Mouse (Mus musculus) forelimb bud, embryonic 11.5 days (tissue): ENCODE data around the gene Elmod3.

Source experiments
- DNase-seq: peaks from one replicate; pipeline ENCODE4 v3.0.0-alpha.2; 2012; ENCODE audit warnings: low read depth, low spot score

Elmod3 gene

DNA sequence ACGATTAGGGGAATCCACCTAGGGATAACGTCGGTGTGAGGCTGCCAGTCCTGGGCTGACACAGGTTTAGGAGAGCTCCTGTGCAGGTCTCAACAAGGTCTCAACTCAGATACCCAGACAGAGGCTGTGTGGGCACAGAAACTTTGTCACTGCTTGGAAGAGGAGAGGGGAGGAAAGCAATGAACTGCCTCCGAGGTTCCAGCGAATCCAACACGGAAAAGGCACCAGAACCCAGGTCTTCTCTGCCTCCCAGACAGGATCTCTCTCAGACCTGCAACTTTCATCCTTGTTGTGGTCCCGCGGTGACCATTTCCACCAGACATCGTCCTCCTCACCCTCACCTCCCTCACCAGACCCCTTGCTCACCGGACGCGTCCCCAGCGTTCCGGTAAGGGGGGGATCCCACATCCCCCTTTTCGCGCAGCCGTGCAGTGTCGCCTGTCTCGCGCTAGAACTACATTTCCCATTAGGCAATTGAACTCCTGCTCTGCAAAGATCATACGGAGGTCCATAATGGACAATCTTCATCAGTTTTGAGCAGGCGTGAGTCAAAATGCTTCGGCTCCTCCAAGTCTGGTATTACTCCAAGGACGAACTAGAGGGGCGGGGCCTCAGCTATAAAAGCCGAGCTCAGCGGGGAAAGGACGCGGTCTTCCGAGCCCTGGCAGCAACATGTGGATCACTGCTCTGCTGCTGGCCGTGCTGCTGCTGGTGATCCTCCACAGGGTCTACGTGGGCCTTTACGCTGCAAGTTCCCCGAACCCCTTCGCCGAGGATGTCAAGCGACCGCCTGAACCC, at the start of gene Elmod3, which contains the start of gene Retsat:
TSS of gene Elmod3 (minus strand) at position 458 of the 798 bp plus-strand sequence.
TSS of gene Retsat (plus strand) at position 520 of the 798 bp plus-strand sequence.
- peak; percentile 96 for DNase-seq

DNA sequence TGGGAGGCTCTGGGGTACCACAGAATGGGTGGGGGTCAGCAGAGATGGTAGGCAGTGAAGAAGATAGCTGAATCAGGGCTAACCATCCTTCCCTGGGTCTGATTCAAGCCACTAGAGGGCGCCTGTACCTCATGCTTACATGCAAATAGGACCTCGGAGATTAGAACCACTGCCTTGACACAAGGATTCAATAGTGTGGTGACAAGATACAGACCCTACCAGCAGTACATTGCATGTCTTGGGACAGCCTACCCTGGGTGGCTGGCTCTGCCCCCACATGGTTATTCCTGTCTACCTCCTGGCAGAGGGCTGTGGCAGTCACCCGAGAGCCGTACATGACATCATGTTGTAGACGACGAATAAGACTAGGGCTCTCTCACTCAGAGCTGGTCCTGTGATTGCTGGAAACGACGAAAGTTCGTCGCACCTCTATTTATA, 49.2 kb upstream of the Elmod3 start:
- peak; percentile 67 for DNase-seq

- DNase-seq = no peak
Measured at GRCm38 (mm10) chr6:72645364-72645763, 47.2 kb upstream of the Elmod3 start.

DNA sequence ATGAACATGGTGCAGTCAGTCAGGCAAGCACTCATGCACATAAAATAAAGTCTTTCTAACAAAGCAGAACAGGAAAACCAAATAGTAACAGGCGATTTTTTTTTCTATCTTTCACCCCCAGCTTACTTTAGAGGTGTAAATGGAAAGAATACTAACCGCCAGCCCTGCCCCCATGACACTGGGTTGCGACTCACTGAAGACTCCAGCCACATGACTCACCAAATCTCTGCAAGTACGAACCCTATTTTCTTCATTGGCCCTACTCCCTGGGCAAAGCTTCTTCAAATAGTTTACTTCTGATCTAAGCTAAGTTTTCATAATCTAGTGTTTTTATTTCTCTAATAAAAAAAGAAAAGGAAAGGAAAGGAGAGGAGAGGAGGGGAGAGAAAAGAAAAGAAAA, 46.4 kb upstream of the Elmod3 start:
- no peak for DNase-seq

DNA sequence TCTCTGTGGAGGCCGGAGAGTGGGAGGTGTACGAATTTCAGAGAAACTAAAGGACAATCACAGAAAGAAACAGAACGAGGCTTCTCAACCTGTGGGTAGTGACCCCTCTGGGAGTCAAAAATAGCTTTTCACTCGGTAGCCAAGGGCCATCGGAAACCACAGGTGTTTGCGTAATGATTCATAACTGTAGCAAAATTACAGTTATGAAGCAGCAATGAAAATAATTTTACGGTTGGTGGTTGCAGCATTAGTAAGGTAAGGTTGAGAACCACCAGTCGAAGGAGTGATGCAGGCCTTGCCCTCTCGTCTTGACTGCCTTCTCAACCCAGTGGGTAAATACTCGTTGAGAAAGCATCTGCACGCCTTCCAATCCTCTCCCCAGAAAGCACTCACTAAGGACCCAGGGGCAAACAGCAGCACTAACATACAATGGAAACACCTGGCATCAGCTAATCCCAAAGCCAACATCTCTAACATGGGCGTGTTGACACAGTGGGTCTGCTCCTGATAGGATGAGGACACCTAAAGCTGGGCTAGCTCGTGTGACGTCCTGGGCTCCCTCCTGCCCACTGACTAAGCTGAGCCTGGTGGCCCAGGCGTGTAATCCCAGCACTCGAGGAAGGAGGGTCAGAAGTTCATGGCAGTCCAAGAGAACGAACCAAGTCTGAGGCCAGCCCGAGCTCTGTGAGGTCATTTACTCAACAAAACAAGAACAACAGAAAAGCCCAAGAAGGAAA, 43.2 kb upstream of the Elmod3 start:
- no peak for DNase-seq

DNA sequence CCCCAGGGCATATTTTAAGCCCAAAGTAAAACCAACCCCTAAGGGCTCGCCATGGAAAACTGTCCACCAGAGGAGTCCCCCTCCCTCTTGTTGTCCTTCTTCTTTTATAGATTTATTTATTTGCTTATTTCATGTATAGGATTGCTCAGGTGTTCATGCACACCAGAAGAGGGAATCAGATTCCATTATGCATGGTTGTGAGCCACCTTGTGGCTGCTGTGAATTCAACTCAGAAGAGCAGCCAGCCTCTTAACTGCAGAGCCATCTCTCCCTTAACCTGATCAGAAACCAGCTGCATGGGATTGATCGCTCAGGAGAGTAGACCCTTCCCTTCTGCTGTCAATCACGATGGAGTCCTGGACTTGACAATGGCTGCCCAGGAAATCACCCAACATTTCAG, 38.7 kb upstream of the Elmod3 start:
- no peak for DNase-seq

- DNase-seq = peak; percentile 80
Measured at GRCm38 (mm10) chr6:72635760-72636431, 37.7 kb upstream of the Elmod3 start.

DNA sequence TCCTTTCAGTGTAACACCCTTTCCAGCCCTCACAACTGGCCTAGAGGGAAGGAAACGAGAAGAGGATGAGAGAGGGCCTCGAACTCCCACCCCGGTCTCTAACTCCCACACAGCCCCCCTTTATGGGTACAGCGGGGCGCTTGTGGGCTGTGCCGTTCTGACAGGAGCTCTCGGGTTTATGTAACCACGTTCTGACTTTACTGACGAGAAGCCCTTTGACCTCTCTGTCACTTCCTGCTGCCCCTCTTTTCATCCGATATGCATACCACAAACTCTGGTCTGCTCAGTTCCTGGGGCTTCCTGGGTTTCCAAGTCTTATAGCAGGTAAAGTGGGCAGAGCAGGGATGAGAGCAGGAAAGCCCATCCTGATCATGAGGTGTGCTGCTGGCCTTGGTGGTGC, 36.1 kb upstream of the Elmod3 start:
- no peak for DNase-seq

DNA sequence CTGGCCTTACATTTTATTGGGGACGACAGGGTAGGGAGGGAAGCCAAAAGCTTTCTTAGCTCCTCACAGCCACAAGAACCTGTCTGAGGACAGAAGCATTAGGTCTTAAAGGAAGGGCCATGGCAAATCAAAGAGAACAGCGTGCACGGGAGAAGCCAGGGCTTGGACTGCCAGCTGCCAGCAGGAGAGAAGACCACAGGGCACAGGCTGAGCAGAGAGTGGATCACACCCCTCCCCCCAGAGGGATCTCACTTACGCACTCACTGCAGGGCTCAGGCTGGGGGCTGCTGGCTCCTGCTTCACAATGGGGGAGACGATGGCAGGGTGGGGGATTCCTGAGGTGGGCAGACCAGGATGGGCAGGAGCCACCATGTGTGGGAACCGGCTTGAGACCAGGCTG, 33.5 kb upstream of the Elmod3 start:
- no peak for DNase-seq

DNA sequence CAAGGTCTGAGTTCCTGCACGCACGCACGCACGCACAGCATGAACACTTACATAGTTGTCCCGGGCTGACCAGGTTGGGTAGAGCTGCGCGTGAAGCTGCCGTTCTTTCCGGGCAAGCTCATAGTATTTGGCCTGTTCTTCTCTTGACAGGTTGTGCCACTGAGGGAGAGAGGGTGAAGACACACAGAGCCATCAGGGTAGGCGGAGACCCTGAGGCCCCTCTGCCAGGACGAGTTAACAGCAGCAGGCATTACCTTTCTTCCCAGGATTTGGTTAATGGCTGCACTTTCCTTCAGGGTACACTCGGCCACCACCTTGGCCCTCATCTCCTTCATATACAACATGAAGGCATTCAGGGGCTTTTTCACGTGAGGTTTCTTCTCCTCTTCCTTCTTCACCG, 32.7 kb upstream of the Elmod3 start:
- no peak for DNase-seq

GRCm38 (mm10) chr6:72630370-72630769, 32.2 kb upstream of the Elmod3 start:
- DNase-seq = no peak

DNA sequence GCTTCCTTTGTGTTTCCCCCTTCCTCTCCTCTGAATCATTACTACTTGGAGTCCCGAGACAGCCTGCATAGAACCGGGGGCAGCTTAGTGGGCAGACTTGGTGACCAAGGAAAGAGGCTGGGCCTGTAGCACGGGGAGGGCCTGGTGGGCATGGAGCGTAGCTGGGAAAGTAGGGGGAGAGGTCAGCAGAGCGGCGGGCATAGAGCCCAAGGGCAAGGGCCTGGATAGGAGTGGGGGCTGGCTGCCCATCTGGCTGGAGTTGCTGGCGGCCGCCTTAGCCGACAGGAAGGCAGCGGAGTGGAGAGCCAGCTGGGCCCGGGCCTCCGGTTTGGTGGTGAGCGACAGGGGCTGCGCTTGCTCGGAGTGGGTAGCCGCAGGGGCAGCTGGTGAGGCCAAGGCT, 29.1 kb upstream of the Elmod3 start:
- DNase-seq = no peak

DNA sequence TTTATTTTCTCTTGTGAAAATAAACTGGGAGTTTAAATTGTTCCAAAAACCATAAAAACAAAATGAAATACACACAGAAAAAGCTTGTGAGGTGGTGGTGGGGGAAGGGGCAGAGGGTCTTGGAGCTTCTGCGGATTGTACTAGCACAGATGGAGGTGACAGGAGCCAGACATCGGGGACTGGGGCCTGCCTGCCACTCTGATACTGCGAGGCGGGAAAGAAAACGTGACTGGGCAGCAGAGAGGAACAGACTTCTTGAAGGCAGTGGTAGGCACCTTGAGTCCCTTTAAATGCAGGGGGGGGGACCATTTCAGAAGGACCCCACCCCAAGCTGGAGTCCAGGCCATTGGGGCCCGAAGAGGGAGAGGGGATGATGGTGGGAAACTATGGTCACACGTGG, 28.2 kb upstream of the Elmod3 start:
- DNase-seq = no peak

- no peak for DNase-seq
Measured at GRCm38 (mm10) chr6:72623661-72624402, 25.6 kb upstream of the Elmod3 start.

DNA sequence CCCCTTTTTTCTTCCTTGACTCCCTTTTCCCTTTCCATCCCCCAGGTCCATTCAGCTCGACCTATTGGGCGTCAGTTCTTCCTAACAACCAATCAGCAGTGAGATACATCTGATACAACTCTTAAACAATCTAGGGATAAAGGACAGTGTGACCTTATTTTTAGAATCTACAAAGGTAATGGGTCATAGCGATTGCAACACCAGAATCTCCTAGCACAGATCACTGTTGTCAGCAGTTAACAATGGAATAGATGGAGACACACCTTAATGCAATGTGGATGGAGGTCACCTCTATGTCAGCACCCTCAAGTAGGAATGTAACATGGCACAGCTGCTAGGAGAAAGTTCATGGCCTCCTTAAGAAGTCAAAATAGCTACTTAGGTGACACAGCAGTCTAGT, 24.7 kb upstream of the Elmod3 start:
- no peak for DNase-seq

DNA sequence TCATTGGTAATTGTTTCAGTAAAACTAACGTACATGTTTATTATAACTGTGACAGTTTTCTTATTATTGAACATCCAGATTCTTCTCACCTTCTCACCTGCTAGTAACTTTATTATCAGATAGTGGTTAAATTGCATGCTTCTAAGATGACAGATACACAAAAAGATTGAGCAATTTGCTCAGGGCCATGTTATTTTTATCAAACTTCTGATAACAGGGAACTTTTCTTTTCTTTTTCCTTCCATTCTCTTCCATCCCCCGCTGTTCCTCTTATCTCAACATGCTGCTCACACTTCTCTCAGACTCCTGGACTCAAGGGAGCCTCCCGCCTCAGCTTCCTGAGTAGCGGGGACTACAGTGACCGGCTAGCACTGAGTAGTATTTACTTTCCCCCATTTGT, 22.7 kb upstream of the Elmod3 start:
- DNase-seq = no peak

DNA sequence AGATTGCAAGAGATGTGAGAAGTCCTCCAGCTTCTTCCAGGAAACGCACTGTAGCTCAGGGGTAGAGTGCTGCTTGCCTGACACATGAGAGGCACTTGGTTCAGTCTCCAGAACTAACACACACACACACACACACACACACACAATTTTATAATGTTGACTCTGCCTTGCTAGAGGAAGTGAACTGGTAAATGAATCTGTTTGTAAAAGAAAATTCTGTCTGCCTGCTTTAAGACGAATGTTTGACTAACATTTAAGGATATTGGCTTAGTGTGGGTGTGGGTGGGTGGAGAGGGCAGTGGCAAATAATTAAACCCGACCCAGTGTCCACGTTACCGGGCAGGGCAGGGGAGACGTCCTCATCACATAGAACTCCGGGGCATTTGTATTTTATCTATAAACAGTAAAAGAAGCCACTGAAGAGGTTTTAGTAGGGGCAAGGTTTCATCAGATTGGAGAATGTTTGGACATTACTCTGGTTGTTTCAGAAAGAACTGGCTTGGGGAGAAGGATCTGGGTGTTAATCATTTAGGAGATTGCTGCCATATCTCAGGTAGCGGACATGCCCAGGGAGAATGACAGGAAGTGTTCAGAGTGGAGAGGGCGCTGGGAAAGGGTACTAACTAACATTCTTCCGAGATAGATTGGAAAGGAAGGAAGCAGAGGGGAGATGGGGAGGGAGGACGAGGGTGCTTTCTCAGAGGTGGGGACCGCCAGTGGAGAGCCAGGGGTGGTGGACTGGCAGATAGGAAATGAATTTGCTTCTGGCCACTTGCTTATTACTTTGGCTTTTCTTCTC, 21.7 kb upstream of the Elmod3 start:
- no peak for DNase-seq

DNA sequence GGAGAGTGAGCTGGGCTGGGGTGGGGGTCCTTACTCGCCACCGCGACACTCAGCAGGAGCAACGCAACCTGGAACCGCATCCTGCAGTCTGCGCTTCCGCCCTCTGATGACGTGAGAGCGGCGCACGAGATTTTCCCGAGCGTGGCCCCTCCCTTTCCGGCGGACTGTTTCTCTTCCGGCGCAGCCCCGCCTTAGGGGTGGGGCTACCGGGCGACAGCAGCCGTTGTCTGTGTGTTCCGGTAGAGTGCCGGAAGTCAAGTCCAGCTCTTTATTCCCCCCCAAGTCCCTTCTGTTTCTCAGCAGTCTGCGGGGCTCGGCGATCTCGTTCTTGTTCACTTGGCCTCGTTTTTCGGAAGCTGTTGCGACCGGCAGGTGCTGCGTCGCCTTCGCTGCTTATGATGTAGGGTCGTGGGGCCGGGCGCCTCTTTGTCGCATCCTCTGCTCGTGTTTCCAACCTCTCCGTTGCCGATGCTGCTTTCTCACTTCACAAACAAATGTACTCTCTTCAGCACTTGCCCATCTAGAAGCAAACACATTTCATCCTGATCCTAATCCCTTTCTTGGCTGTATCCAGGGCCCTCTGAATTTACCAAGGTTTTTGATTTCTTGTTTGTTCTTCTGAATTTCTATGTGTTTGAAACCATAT, 18.6 kb upstream of the Elmod3 start, which contains the start of gene Tgoln1:
TSS of gene Tgoln1 (minus strand) at position 358 of the 646 bp plus-strand sequence.
- DNase-seq = peak; percentile 94

- no peak for DNase-seq
Measured at GRCm38 (mm10) chr6:72615561-72616375, 17.6 kb upstream of the Elmod3 start.
